Mouse (Mus musculus): Measurements from ENCODE around the gene Dtd1. TPM values are rescaled to one million over a fixed set of nuclear protein-coding genes. Genes with fewer than 3 reads are reported as not detected.

The Dtd1 gene
- polyA plus RNA-seq, 1 experiment from 2014 or later: 137 TPM

GRCm38 (mm10) chr2:144746046-144746783 lies 146.5 kb downstream of the Dtd1 start:
- H3K4me1 ChIP-seq: no peaks in the 10 kb centered on the region
- H3K9ac ChIP-seq (replicated peaks): no peak overlapping the region
- H3K36me3 ChIP-seq: peaks cover 6% of the 10 kb centered on the region; the same call in 1 of the 2 replicates
- H3K9me3 ChIP-seq (replicated peaks): no peaks in the 10 kb centered on the region
- H3K4me2 ChIP-seq: no peak overlapping the region
- H3K27ac ChIP-seq (replicated peaks): no peak overlapping the region
- no peak overlapping the region for H3K4me3 ChIP-seq (replicated peaks)
- WGBS: 65% methylated on average over 4 of the region's 4 CpGs
- no peak for ATAC-seq (ENCODE audit: low FRiP score)
- H3K27me3 ChIP-seq (replicated peaks): no peaks in the 10 kb centered on the region

DNA sequence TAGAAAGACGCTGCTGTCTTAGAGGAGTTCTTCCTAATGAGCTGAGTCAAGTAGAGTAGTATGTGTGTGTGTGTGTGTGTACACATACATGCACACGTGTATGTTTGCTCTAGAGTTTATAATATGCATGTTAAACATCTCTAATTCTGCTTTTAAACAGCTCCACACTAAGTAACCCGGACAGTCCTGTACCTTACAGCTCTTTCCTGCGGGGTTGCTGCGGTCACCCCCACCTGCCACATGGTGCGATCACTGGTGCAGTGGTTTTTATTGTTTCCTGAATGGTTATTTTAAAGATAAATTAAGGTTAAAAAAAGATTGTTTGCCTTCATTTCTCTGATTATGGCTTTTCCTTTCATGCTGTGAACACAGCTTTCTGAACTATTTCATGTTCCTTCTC lies 153.9 kb downstream of the Dtd1 start:
- H3K4me3 ChIP-seq (replicated peaks): no peak overlapping the region
- H3K27ac ChIP-seq (replicated peaks): no peak overlapping the region
- no peak overlapping the region for H3K4me2 ChIP-seq
- 85% methylated on average over 6 of the region's 6 CpGs for WGBS
- no peaks in the 10 kb centered on the region for H3K36me3 ChIP-seq
- H3K9ac ChIP-seq (replicated peaks): no peak overlapping the region
- H3K4me1 ChIP-seq: no peaks in the 10 kb centered on the region
- H3K27me3 ChIP-seq (replicated peaks): no peaks in the 10 kb centered on the region
- ATAC-seq (ENCODE audit: low FRiP score): no peak
- H3K9me3 ChIP-seq (replicated peaks): no peaks in the 10 kb centered on the region

GRCm38 (mm10) chr2:144755016-144755415 lies 155.3 kb downstream of the Dtd1 start:
- no peak overlapping the region for H3K27ac ChIP-seq (replicated peaks)
- no peak overlapping the region for H3K4me2 ChIP-seq
- no peaks in the 10 kb centered on the region for H3K9me3 ChIP-seq (replicated peaks)
- H3K36me3 ChIP-seq: no peaks in the 10 kb centered on the region
- no peak for ATAC-seq (ENCODE audit: low FRiP score)
- 95% methylated on average over 2 of the region's 2 CpGs for WGBS
- H3K4me1 ChIP-seq: no peaks in the 10 kb centered on the region
- no peak overlapping the region for H3K9ac ChIP-seq (replicated peaks)
- H3K4me3 ChIP-seq (replicated peaks): no peak overlapping the region
- H3K27me3 ChIP-seq (replicated peaks): no peaks in the 10 kb centered on the region

DNA sequence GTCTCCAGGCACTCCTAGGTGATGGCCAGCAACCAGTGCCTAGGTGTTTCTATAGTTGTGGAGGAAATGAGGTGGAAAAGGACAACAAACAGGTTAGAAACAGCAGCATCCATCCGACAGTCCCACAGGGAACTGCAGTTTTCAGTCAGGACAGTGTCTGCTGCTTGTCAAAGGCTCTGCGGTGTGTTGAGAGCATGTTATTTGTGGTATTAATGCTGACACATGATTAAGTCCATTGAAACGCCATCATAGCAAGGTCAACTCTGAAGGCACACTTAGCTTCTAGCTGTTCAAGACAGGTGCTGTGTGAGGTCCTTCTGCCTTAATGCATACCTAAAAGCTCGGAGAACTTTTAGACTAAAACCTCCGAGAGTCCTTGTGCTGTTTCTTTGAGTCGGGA lies 161.0 kb downstream of the Dtd1 start:
- H3K27me3 ChIP-seq (replicated peaks): no peaks in the 10 kb centered on the region
- no peaks in the 10 kb centered on the region for H3K4me1 ChIP-seq
- H3K27ac ChIP-seq (replicated peaks): no peak overlapping the region
- no peaks in the 10 kb centered on the region for H3K36me3 ChIP-seq
- 95% methylated on average over 6 of the region's 6 CpGs for WGBS
- no peak for ATAC-seq (ENCODE audit: low FRiP score)
- no peaks in the 10 kb centered on the region for H3K9me3 ChIP-seq (replicated peaks)
- no peak overlapping the region for H3K4me2 ChIP-seq
- no peak overlapping the region for H3K9ac ChIP-seq (replicated peaks)
- no peak overlapping the region for H3K4me3 ChIP-seq (replicated peaks)

DNA sequence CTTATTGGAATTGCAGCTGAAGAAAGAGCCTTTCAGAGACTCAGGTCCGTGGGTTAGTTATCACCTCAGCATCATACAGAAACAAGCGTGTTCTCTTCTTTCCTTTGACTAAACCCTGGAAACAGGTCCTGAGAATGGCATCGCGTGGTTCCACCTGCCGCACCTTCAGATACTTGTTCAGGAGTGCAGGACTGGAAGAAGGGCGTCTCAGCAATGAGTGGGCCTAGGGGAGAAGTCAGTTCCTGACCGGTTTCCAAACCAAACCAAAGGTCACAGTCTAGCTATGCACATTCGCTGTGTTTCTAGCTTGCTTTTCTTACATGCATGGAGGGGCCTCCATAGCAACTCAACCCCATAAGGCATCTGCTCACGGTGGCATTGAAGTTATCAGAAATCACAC lies 164.0 kb downstream of the Dtd1 start:
- no peak overlapping the region for H3K4me2 ChIP-seq
- no peaks in the 10 kb centered on the region for H3K4me1 ChIP-seq
- 94% methylated on average over 9 of the region's 9 CpGs for WGBS
- no peaks in the 10 kb centered on the region for H3K27me3 ChIP-seq (replicated peaks)
- ATAC-seq (ENCODE audit: low FRiP score): no peak
- no peaks in the 10 kb centered on the region for H3K9me3 ChIP-seq (replicated peaks)
- H3K36me3 ChIP-seq: 0 out of 2 replicates have a peak, but pooled peaks cover 5% of the 10 kb centered on the region
- H3K4me3 ChIP-seq (replicated peaks): no peak overlapping the region
- H3K9ac ChIP-seq (replicated peaks): no peak overlapping the region
- no peak overlapping the region for H3K27ac ChIP-seq (replicated peaks)

- Histone ChIP-seq H3K9me3 (replicated peaks) (no peaks in the 10 kb centered on the region), H3K4me3 (replicated peaks) (no peak overlapping the region), H3K4me2 (no peak overlapping the region), H3K36me3 (0 out of 2 replicates have a peak, but pooled peaks cover 5% of the 10 kb centered on the region), H3K27me3 (replicated peaks) (no peaks in the 10 kb centered on the region), H3K27ac (replicated peaks) (no peak overlapping the region), H3K9ac (replicated peaks) (no peak overlapping the region), H3K4me1 (no peaks in the 10 kb centered on the region)
- no peak for ATAC-seq (ENCODE audit: low FRiP score)
- 78% methylated on average over 7 of the region's 7 CpGs for WGBS
Observed at GRCm38 (mm10) chr2:144764116-144764788, 164.6 kb downstream of the Dtd1 start.

GRCm38 (mm10) chr2:144765219-144765618 lies 165.5 kb downstream of the Dtd1 start:
- H3K9me3 ChIP-seq (replicated peaks): no peaks in the 10 kb centered on the region

GRCm38 (mm10) chr2:144768375-144769117 lies 168.8 kb downstream of the Dtd1 start:
- H3K4me3 ChIP-seq (replicated peaks): no peak overlapping the region
- WGBS: 71% methylated on average over 3 of the region's 3 CpGs

More at GRCm38 (mm10) chr2:144765219-144765618, 165.5 kb downstream of the Dtd1 start:
- no peaks in the 10 kb centered on the region for H3K27me3 ChIP-seq (replicated peaks)
- no peak overlapping the region for H3K9ac ChIP-seq (replicated peaks)
- H3K36me3 ChIP-seq: 0 out of 2 replicates have a peak, but pooled peaks cover 5% of the 10 kb centered on the region
- no peak overlapping the region for H3K27ac ChIP-seq (replicated peaks)
- no peak overlapping the region for H3K4me2 ChIP-seq
- no peak for ATAC-seq (ENCODE audit: low FRiP score)
- WGBS: 94% methylated on average over 5 of the region's 5 CpGs
- H3K4me1 ChIP-seq: no peaks in the 10 kb centered on the region
- no peak overlapping the region for H3K4me3 ChIP-seq (replicated peaks)

DNA sequence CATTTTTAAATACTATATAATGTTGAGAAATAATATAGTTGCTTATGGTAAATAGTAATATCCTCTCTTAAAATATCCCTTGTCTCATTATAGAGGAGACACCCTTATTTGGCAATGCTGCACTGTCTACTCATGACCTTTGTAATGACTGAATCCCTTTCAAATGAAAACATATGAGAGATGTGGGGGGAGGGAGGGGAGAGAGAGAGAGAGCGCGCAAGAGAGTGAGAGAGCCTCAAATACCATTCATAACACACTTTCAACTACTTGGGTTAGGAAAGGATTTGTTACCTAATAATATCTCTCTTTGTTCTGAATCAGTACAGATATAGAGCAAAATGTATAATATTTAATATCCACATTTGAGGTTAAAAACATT lies 169.4 kb downstream of the Dtd1 start:
- Histone ChIP-seq H3K27ac (replicated peaks) (no peak overlapping the region), H3K27me3 (replicated peaks) (no peaks in the 10 kb centered on the region), H3K9me3 (replicated peaks) (no peaks in the 10 kb centered on the region), H3K4me2 (no peak overlapping the region), H3K4me3 (replicated peaks) (no peak overlapping the region), H3K36me3 (0 out of 2 replicates have a peak, but pooled peaks cover 5% of the 10 kb centered on the region), H3K9ac (replicated peaks) (no peak overlapping the region), H3K4me1 (no peaks in the 10 kb centered on the region)
- 90% methylated on average over 2 of the region's 2 CpGs for WGBS
- ATAC-seq (ENCODE audit: low FRiP score): no peak

More at GRCm38 (mm10) chr2:144768375-144769117, 168.8 kb downstream of the Dtd1 start:
- Histone ChIP-seq H3K27me3 (replicated peaks) (no peaks in the 10 kb centered on the region), H3K4me2 (no peak overlapping the region), H3K36me3 (0 out of 2 replicates have a peak, but pooled peaks cover 5% of the 10 kb centered on the region), H3K27ac (replicated peaks) (no peak overlapping the region), H3K4me1 (no peaks in the 10 kb centered on the region), H3K9ac (replicated peaks) (no peak overlapping the region), H3K9me3 (replicated peaks) (no peaks in the 10 kb centered on the region)
- no peak for ATAC-seq (ENCODE audit: low FRiP score)

GRCm38 (mm10) chr2:144769556-144769955 lies 169.9 kb downstream of the Dtd1 start:
- no peaks in the 10 kb centered on the region for H3K27me3 ChIP-seq (replicated peaks)
- no peaks in the 10 kb centered on the region for H3K4me1 ChIP-seq
- 0 out of 2 replicates have a peak, but pooled peaks cover 5% of the 10 kb centered on the region for H3K36me3 ChIP-seq
- no peaks in the 10 kb centered on the region for H3K9me3 ChIP-seq (replicated peaks)
- no peak for ATAC-seq (ENCODE audit: low FRiP score)
- no peak overlapping the region for H3K9ac ChIP-seq (replicated peaks)
- no peak overlapping the region for H3K27ac ChIP-seq (replicated peaks)
- no peak overlapping the region for H3K4me2 ChIP-seq
- no peak overlapping the region for H3K4me3 ChIP-seq (replicated peaks)
- 52% methylated on average over 3 of the region's 3 CpGs for WGBS

GRCm38 (mm10) chr2:144770452-144770941 lies 170.8 kb downstream of the Dtd1 start:
- 0 out of 2 replicates have a peak, but pooled peaks cover 5% of the 10 kb centered on the region for H3K36me3 ChIP-seq
- H3K9me3 ChIP-seq (replicated peaks): no peaks in the 10 kb centered on the region
- no peak overlapping the region for H3K4me3 ChIP-seq (replicated peaks)
- H3K4me2 ChIP-seq: no peak overlapping the region
- no peaks in the 10 kb centered on the region for H3K4me1 ChIP-seq
- ATAC-seq (ENCODE audit: low FRiP score): no peak
- WGBS: 84% methylated on average over 7 of the region's 7 CpGs
- H3K9ac ChIP-seq (replicated peaks): no peak overlapping the region
- no peaks in the 10 kb centered on the region for H3K27me3 ChIP-seq (replicated peaks)
- H3K27ac ChIP-seq (replicated peaks): no peak overlapping the region

All from neural tube, embryonic 15.5 days (tissue).